Mouse (Mus musculus) midbrain, embryonic 15.5 days (tissue): ENCODE measurements at regions not wholly inside any gene's neighbourhood (a gene's known extent, or its start where the extent isn't known, plus 50 kb on each side); places are given as distances from the start of the nearest gene placed in this dataset.

ENCODE experiments used
- ATAC-seq: fragments of 200-750 bp; cut with Nextera tagmentation; replicated peaks from 2 replicates; pipeline ENCODE4 v1.8.0; 2017; ENCODE audit warnings: moderate TSS enrichment
- H3K27ac ChIP-seq: fragments of 300-500 bp; sonication (generic); 2 replicates; pipeline ENCODE4 v1.5.1; 2015; ENCODE audit warnings: mild to moderate bottlenecking, inconsistent platforms
- H3K27me3 ChIP-seq: fragments of 300-500 bp; sonication (generic); replicated peaks from 2 replicates; pipeline ENCODE4 v1.6.1; 2015; ENCODE audit warnings: inconsistent platforms
- H3K36me3 ChIP-seq: fragments of 300-500 bp; sonication (generic); replicated peaks from 2 replicates; pipeline ENCODE4 v1.6.1; 2015; ENCODE audit warnings: inconsistent platforms
- H3K4me1 ChIP-seq: fragments of 300-500 bp; sonication (generic); 2 replicates; pipeline ENCODE4 v1.6.1; 2015; ENCODE audit warnings: inconsistent platforms
- H3K4me2 ChIP-seq: fragments of 300-500 bp; sonication (generic); 2 replicates; pipeline ENCODE4 v1.6.1; 2015; ENCODE audit warnings: inconsistent platforms, mild to moderate bottlenecking, moderate library complexity
- H3K4me3 ChIP-seq: fragments of 300-500 bp; sonication (generic); 2 replicates; pipeline ENCODE4 v1.5.1; 2015; ENCODE audit warnings: mild to moderate bottlenecking, inconsistent platforms
- H3K9ac ChIP-seq: fragments of 300-500 bp; sonication (generic); 2 replicates; pipeline ENCODE4 v1.6.1; 2015; ENCODE audit warnings: mild to moderate bottlenecking, inconsistent platforms
- H3K9me3 ChIP-seq: fragments of 300-500 bp; sonication (generic); 2 replicates; pipeline ENCODE4 v1.6.1; 2016; ENCODE audit warnings: inconsistent platforms
- WGBS: fragments of 180-500 bp; shearing (Covaris S2); methylation state at CpG from one replicate; pipeline ENCODE4 v1.1.7; 2015; ENCODE audit warnings: mixed read lengths; 5-methylcytosine and 5-hydroxymethylcytosine counted together

- Histone ChIP-seq H3K9ac (no peak overlapping the region), H3K4me3 (no peak overlapping the region), H3K27ac (no peak overlapping the region), H3K36me3 (no peaks in the 10 kb centered on the region), H3K4me2 (no peak overlapping the region), H3K27me3 (no peaks in the 10 kb centered on the region), H3K9me3 (no peaks in the 10 kb centered on the region), H3K4me1 (peaks cover 13% of the 10 kb centered on the region)
- ATAC-seq, result no peak
- 96% methylated on average over 5 of the region's 5 CpGs for WGBS
Observed at GRCm38 (mm10) chr17:83988165-83988564, 140.4 kb upstream of the Haao start.

GRCm38 (mm10) chr17:83987683-83988082, 139.9 kb upstream of the Haao start:
- Histone ChIP-seq H3K9ac (no peak overlapping the region), H3K36me3 (no peaks in the 10 kb centered on the region), H3K4me1 (peaks cover 18% of the 10 kb centered on the region), H3K4me3 (no peak overlapping the region), H3K4me2 (no peak overlapping the region), H3K27me3 (no peaks in the 10 kb centered on the region), H3K27ac (no peak overlapping the region), H3K9me3 (no peaks in the 10 kb centered on the region)
- ATAC-seq, result no peak
- 92% methylated on average over 4 of the region's 4 CpGs for WGBS

GRCm38 (mm10) chr17:83985916-83986578, 138.3 kb upstream of the Haao start:
- Histone ChIP-seq H3K9ac (no peak overlapping the region), H3K36me3 (no peaks in the 10 kb centered on the region), H3K4me1 (peaks cover 19% of the 10 kb centered on the region), H3K27ac (peak overlapping the region; percentile 54), H3K9me3 (no peaks in the 10 kb centered on the region), H3K4me2 (no peak overlapping the region), H3K4me3 (no peak overlapping the region), H3K27me3 (no peaks in the 10 kb centered on the region)
- ATAC-seq, result peak; percentile 46; the same call in 1 of the 2 replicates
- WGBS, result 41% methylated on average over 15 of the region's 15 CpGs

- 37% methylated on average over 17 of the region's 17 CpGs for WGBS
- Histone ChIP-seq H3K4me2 (no peak overlapping the region), H3K9me3 (no peaks in the 10 kb centered on the region), H3K4me1 (peaks cover 19% of the 10 kb centered on the region), H3K9ac (no peak overlapping the region), H3K36me3 (no peaks in the 10 kb centered on the region), H3K27ac (peak overlapping the region; percentile 54; the same call in 1 of the 2 replicates), H3K27me3 (no peaks in the 10 kb centered on the region), H3K4me3 (no peak overlapping the region)
- ATAC-seq, result no peak; the same call in 1 of the 2 replicates
Observed at GRCm38 (mm10) chr17:83985333-83985790, 137.6 kb upstream of the Haao start.

GRCm38 (mm10) chr17:83983837-83984388, 136.2 kb upstream of the Haao start:
- H3K27me3 ChIP-seq, result no peaks in the 10 kb centered on the region
- no peak for ATAC-seq
- H3K27ac ChIP-seq, result no peak overlapping the region
- no peak overlapping the region for H3K4me3 ChIP-seq
- H3K9ac ChIP-seq, result no peak overlapping the region
- no peaks in the 10 kb centered on the region for H3K36me3 ChIP-seq
- peaks cover 14% of the 10 kb centered on the region for H3K4me1 ChIP-seq
- WGBS, result 93% methylated on average over 9 of the region's 9 CpGs
- no peak overlapping the region for H3K4me2 ChIP-seq
- no peaks in the 10 kb centered on the region for H3K9me3 ChIP-seq

- no peaks in the 10 kb centered on the region for H3K36me3 ChIP-seq
- peaks cover 14% of the 10 kb centered on the region for H3K4me1 ChIP-seq
- 0 out of 2 replicates have a peak overlapping the region, but pooled peaks have one; percentile 22 for H3K27ac ChIP-seq
- WGBS, result 44% methylated on average over 18 of the region's 18 CpGs
- H3K27me3 ChIP-seq, result no peaks in the 10 kb centered on the region
- H3K9ac ChIP-seq, result no peak overlapping the region
- no peak for ATAC-seq
- no peak overlapping the region for H3K4me3 ChIP-seq
- H3K4me2 ChIP-seq, result no peak overlapping the region
- no peaks in the 10 kb centered on the region for H3K9me3 ChIP-seq
Observed at GRCm38 (mm10) chr17:83983070-83983836, 135.5 kb upstream of the Haao start.

- Histone ChIP-seq H3K36me3 (no peaks in the 10 kb centered on the region), H3K9ac (no peak overlapping the region), H3K4me1 (peaks cover 14% of the 10 kb centered on the region), H3K4me2 (no peak overlapping the region), H3K27ac (0 out of 2 replicates have a peak overlapping the region, but pooled peaks have one; percentile 22), H3K4me3 (no peak overlapping the region), H3K9me3 (no peaks in the 10 kb centered on the region), H3K27me3 (no peaks in the 10 kb centered on the region)
- no peak for ATAC-seq
- 62% methylated on average over 8 of the region's 8 CpGs for WGBS
Observed at GRCm38 (mm10) chr17:83982700-83983069, 134.9 kb upstream of the Haao start.

GRCm38 (mm10) chr17:83978858-83979470, 131.2 kb upstream of the Haao start:
- Histone ChIP-seq H3K27me3 (no peaks in the 10 kb centered on the region), H3K9ac (no peak overlapping the region), H3K4me2 (no peak overlapping the region), H3K36me3 (no peaks in the 10 kb centered on the region), H3K27ac (no peak overlapping the region), H3K4me1 (peaks cover 6% of the 10 kb centered on the region; the same call in 1 of the 2 replicates), H3K4me3 (no peak overlapping the region), H3K9me3 (no peaks in the 10 kb centered on the region)
- 73% methylated on average over 7 of the region's 7 CpGs for WGBS
- ATAC-seq, result no peak

GRCm38 (mm10) chr17:83977725-83978124, 130.0 kb upstream of the Haao start:
- Histone ChIP-seq H3K4me2 (no peak overlapping the region), H3K9ac (no peak overlapping the region), H3K27ac (no peak overlapping the region), H3K27me3 (no peaks in the 10 kb centered on the region), H3K9me3 (no peaks in the 10 kb centered on the region), H3K4me1 (peaks cover 2% of the 10 kb centered on the region; the same call in 1 of the 2 replicates), H3K36me3 (no peaks in the 10 kb centered on the region), H3K4me3 (no peak overlapping the region)
- WGBS, result 83% methylated on average over 11 of the region's 11 CpGs
- ATAC-seq, result no peak

GRCm38 (mm10) chr17:83975813-83976212, 128.1 kb upstream of the Haao start:
- H3K9me3 ChIP-seq, result no peaks in the 10 kb centered on the region
- ATAC-seq, result no peak
- no peaks in the 10 kb centered on the region for H3K4me1 ChIP-seq
- H3K27ac ChIP-seq, result no peak overlapping the region
- no peaks in the 10 kb centered on the region for H3K27me3 ChIP-seq
- H3K4me2 ChIP-seq, result no peak overlapping the region
- 93% methylated on average over 7 of the region's 7 CpGs for WGBS
- no peaks in the 10 kb centered on the region for H3K36me3 ChIP-seq
- no peak overlapping the region for H3K9ac ChIP-seq
- H3K4me3 ChIP-seq, result no peak overlapping the region

GRCm38 (mm10) chr17:83973461-83974350, 125.9 kb upstream of the Haao start:
- no peak overlapping the region for H3K27ac ChIP-seq
- H3K36me3 ChIP-seq, result no peaks in the 10 kb centered on the region
- no peak for ATAC-seq
- WGBS, result 49% methylated on average over 18 of the region's 18 CpGs
- H3K4me3 ChIP-seq, result no peak overlapping the region
- no peaks in the 10 kb centered on the region for H3K4me1 ChIP-seq
- H3K9ac ChIP-seq, result no peak overlapping the region
- no peak overlapping the region for H3K4me2 ChIP-seq
- H3K27me3 ChIP-seq, result no peaks in the 10 kb centered on the region
- H3K9me3 ChIP-seq, result no peaks in the 10 kb centered on the region
